Mouse (Mus musculus): ENCODE measurements at regions not wholly inside any gene's neighbourhood (a gene's known extent, or its start where the extent isn't known, plus 50 kb on each side); places are given as distances from the start of the nearest gene placed in this dataset.

- no peak for DNase-seq
Observed at GRCm38 (mm10) chr16:77835767-77836166, 233.9 kb upstream of the Gm11146 start.

GRCm38 (mm10) chr16:77827322-77828117, 225.6 kb upstream of the Gm11146 start:
- DNase-seq, result no peak

- DNase-seq, result no peak
Observed at GRCm38 (mm10) chr16:77799709-77800108, 197.8 kb upstream of the Gm11146 start.

- DNase-seq, result no peak
Observed at GRCm38 (mm10) chr16:77796926-77797325, 195.0 kb upstream of the Gm11146 start.

GRCm38 (mm10) chr16:77789652-77790051, 187.8 kb upstream of the Gm11146 start:
- no peak for DNase-seq

GRCm38 (mm10) chr16:77789206-77789605, 187.3 kb upstream of the Gm11146 start:
- DNase-seq, result no peak

DNA sequence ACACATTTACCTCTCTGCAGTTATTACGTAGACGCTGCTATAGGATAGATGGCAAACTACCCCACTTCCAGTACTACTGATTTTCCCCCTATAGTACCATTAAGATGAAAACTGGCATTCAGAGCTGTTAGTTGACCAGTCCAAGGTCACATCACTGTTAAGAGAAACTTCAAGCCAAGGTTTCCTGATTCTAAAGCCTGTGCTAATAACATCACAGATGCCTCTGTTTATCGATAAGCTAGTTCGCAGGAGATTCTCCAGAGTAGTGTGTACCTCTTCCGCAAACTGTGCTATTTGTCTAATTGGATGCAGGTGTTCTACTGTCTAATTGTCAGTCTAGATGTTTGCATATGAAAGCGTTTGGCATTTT, 186.9 kb upstream of the Gm11146 start:
- DNase-seq, result no peak

DNA sequence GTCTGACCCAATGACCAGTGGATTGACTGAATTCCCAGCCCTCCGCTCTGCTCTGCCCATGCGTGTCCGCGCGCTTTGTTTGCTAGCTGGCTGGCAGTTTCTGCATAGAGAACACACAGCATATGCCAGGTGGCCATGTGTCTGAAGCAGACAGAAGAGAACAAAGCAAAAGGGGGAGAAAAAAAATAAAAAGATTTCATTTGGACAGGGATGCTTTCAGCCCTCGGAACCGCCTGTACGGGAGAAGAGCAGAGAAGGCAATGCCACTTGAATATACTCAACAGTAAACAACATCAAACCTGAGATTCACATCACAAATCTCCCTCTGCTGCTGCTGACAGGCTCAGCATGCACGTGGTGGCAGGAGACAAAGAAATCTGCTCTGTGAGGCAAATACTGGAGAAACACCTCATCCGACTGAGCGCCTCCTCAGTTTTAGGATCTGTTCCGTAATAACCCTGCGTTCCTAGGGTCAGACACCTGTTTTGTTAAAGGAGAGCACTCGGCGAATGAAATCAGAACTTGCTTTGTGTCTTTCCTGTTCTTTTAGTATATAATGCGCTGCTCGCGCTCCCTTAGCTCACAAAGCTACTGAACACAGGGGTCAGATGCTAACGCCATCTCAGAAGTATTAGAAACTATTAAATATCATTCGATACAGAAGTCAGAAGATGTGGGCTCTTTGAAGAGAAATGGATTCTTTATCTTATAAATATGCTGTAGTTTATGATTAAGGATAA, 186.3 kb upstream of the Gm11146 start:
- DNase-seq, result no peak

GRCm38 (mm10) chr16:77787025-77787424, 185.1 kb upstream of the Gm11146 start:
- no peak for DNase-seq

- no peak for DNase-seq
Observed at GRCm38 (mm10) chr16:77779019-77779418, 177.1 kb upstream of the Gm11146 start.

- DNase-seq, result no peak
Observed at GRCm38 (mm10) chr16:77772075-77772474, 170.2 kb upstream of the Gm11146 start.

DNA sequence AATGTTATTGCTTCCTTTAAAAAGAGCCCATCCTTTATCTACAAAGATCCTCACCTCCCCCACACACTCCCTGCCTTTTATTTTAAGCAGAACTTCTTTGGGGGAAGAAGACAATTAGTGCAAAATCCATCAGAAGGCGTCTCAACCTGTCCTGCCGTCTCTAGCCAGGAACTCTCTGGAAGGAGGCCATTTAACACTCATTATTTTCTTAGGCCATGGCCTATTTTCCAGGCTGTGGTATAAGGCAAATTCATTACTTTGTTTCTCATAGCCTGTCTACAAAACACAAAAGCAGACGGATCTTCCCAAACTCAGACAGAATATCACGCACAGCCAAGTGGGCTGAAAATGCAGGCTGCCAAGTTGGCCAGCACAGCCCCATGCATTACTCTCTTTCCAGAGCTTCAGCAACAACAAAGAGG, 159.0 kb upstream of the Gm11146 start:
- no peak for DNase-seq

- DNase-seq, result no peak
Observed at GRCm38 (mm10) chr16:77760479-77760878, 158.6 kb upstream of the Gm11146 start.

DNA sequence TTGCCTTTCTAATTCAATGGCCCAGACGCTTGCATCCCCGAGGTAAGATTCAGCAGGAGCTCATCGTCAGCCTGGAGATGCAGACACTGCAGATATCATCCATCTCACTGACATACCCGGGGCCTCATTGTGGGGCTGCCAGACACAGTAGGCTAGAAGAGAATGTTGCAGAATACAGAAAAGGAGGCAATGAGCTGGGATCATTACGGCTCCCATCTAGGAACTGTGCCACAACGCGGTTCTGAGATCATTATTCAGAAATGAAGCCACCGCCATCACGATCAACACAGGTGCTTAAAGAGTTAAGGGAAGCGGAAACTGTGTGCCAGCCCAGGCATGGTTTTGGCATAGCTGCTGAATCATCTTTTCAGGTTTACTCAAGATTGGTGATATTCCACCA, 158.1 kb upstream of the Gm11146 start:
- DNase-seq, result no peak

DNA sequence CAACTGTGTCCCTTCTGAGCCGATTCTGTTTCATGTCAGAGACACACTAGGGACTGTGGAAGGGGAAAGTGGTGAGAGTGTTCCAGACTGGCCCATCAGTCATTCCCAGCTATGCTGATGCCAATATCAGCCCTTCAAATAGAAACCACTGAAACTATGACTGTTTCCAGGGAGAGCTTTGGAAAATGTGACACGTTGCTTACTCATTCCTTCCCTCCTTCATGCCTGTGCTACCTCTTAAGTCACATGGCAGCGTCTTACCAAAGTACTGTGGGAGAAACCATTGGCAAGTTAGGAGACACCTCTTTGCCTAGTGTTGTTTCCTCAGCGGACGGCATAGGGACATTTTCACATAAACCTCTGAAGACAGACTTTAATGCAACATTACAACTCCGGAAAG, 153.0 kb upstream of the Gm11146 start:
- no peak for DNase-seq

DNA sequence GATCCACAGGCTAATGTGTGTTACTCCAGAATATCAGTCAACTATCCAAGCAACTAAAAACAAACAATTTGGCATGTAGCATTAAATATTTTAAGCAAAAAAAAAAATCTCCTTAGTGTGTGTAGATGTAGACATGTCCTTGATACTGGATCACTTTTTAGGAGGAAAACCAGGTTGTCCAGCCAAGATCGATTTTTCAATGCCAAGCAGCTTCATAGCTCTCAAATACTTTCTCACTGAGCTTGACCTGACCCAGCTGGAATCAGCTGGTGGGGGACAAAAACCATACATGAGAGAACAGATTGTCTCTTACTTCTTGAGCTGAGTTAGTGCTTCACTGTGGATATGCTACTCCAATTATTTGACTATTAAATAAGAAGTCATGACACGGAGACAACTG, 147.6 kb upstream of the Gm11146 start:
- no peak for DNase-seq

DNA sequence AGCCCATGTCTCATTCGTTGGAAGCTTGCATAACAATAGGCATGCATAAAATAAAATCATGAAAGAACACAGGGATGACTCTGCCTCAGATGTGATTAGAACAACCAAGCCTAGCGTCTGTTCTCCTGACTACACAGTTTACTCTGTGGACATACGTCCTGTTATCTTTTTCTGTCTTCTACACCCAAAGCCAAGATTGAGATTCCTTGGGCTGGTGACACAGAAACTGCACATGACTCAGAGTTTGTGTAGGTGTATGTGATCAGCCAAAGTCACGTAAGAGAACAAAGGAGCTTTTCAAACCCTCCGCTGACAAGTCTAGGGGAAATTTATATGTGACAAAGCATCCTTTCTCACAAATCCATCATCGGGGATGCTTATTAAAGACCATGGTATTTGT, 141.9 kb upstream of the Gm11146 start:
- no peak for DNase-seq

- DNase-seq, result no peak
Observed at GRCm38 (mm10) chr16:77738821-77739220, 136.9 kb upstream of the Gm11146 start.

DNA sequence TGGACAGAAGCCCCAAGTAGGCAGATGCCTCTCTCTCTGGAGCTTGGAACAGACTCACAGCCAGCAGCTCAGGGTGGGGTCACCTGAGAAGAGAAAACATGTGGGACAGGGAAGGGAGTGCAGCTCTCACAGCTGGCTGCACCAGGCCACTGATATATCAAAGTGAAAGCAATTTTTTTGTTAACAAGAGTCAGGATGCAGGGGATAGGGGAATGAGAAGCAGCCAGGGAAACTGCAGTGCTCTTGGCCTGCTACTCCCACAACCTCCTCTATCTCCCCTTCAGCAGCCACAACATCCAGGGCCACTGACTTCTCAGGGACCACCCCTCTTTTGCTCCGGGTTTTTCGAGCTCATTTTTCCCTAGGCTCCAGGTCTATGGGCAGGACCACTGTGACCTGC, 117.5 kb upstream of the Gm11146 start:
- no peak for DNase-seq

- DNase-seq, result peak; percentile 37
Observed at GRCm38 (mm10) chr16:77717766-77718165, 115.9 kb upstream of the Gm11146 start.

- no peak for DNase-seq
Observed at GRCm38 (mm10) chr16:77704726-77705125, 102.8 kb upstream of the Gm11146 start.

DNA sequence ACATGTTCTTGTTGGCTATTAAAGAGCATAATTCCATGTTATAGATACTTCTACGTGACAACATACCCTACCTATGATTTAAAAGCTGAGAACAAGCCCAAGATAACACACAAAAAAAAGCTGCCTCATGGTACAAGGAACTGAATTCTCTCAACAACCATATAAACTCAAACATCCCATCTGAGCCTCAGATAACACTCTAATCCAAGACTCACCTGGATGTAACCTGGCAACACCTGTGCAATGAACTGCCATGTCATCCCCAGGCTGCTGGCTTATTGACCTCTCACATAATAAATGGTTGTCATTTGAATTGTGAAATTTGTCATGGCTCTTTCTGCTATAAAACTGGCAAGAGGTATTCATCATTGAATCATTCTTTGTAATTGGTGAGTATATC, 93.5 kb upstream of the Gm11146 start:
- no peak for DNase-seq

DNA sequence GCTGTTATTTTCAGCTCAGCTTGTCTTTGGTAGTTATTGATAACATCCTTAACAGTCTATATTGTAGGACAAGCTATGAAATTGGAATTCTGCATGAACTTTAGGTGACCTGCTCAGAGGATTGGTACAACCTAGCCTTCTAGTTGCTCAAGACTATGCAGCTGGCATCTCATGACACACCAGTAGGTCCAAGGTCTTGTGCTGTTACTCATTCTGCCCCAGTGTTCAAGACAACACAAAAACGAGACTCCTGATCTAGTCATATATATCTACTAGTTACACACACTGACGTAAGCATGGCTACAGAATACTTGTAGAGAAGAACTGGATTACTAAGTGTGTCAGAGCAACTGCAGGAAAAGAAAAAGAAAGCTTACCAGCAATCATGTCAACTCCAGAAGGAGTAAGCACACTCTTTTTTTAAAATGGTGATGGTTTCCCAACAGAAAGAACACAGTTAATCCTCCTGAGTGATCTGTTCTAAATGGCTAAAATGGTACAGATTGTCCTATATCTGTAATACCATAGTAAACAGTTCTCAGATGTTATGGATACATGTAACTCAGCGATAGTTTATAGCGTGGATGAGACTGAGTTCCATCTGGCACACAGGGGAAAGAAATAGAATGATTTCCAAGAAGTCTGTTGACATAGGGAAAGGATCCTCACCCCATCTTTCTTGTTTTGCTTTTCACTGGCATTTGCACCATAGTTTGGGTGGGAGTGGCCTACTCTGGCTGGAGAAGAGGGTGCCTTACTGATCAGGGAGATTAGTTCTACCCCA, 85.4 kb upstream of the Gm11146 start:
- DNase-seq, result peak; percentile 49

All from adrenal gland, adult 2 months (tissue).